Comparison of ENCODE assay signal across 16 mouse cellular contexts in genomic region chr11:35655836-35656235, GRCm38 (mm10).
"Had no signal": no experiment of that assay in that cellular context is flagged by ENCODE, and none has a peak within 500 bp of the region (broad histone marks: within the 10 kb centered on the region; RNA-seq: fewer than 3 reads in every experiment).

No protein-coding gene starts in this region.

- H3K9me3 ChIP-seq: kidney, embryonic 15.5 days; liver, embryonic 13.5 days; stomach, embryonic 15.5 days had no signal

- H3K4me3 ChIP-seq: kidney, embryonic 15.5 days; liver, embryonic 13.5 days; stomach, embryonic 15.5 days had no signal

- H3K27me3 ChIP-seq: kidney, embryonic 15.5 days; liver, embryonic 13.5 days; stomach, embryonic 15.5 days had no signal

- DNase-seq: kidney, adult 8-10 months; kidney, postnatal 10 days; kidney, postnatal 36 days; left cerebral cortex, postnatal 4 days; liver, embryonic 13.5 days; lung, adult 2 months; lung, postnatal 14 days; lung, postnatal 4 days; midbrain, embryonic 14.5 days; right cerebral cortex, adult 18-20 months; right cerebral cortex, postnatal 25 days; spleen, adult 18-20 months; thymus, postnatal 36 days had no signal

- H3K9ac ChIP-seq: kidney, embryonic 15.5 days; liver, embryonic 13.5 days; stomach, embryonic 15.5 days had no signal

- H3K4me1 ChIP-seq: kidney, embryonic 15.5 days; liver, embryonic 13.5 days; stomach, embryonic 15.5 days had no signal

- H3K27ac ChIP-seq: kidney, embryonic 15.5 days; liver, embryonic 13.5 days; stomach, embryonic 15.5 days had no signal

- H3K36me3 ChIP-seq: kidney, embryonic 15.5 days; liver, embryonic 13.5 days; stomach, embryonic 15.5 days had no signal

- H3K4me2 ChIP-seq: kidney, embryonic 15.5 days; liver, embryonic 13.5 days; midbrain, embryonic 11.5 days; stomach, embryonic 15.5 days had no signal
